Mouse (Mus musculus) myocyte (in vitro differentiated cells): ENCODE measurements around the gene Btrc.

ENCODE experiments used
- CEBPB ChIP-seq: IDR thresholded peaks from 2 replicates; pipeline ENCODE4 v1.6.1; 2011; ENCODE audit warnings: mild to moderate bottlenecking, moderate library complexity; ENCODE audit not compliant: poor library complexity, insufficient read depth, severe bottlenecking
- MAX ChIP-seq: IDR thresholded peaks from one replicate; pipeline ENCODE4 v1.6.1; 2011; ENCODE audit warnings: low read depth, mild to moderate bottlenecking, control low read depth
- MYOG ChIP-seq, 3 experiments: IDR thresholded peaks; one replicate each; pipeline ENCODE4 v1.6.1; 2011; ENCODE audit warnings: control low read depth in 2 of 3, low read depth in 2 of 3, mild to moderate bottlenecking in 2 of 3; ENCODE audit not compliant: insufficient read length in 2 of 3, control insufficient read depth in 1 of 3, insufficient read depth in 1 of 3
- POLR2A ChIP-seq: IDR thresholded peaks from one replicate; pipeline ENCODE4 v1.6.1; 2011; ENCODE audit warnings: low read depth, mild to moderate bottlenecking, control low read depth, moderate library complexity; ENCODE audit not compliant: insufficient read length
- SRF ChIP-seq: IDR thresholded peaks from one replicate; pipeline ENCODE4 v1.6.1; 2011; ENCODE audit warnings: low read depth; ENCODE audit not compliant: control insufficient read depth, insufficient read length
- TCF12 ChIP-seq: IDR thresholded peaks from one replicate; pipeline ENCODE4 v1.6.1; 2011; ENCODE audit warnings: mild to moderate bottlenecking, control low read depth; ENCODE audit not compliant: poor library complexity, insufficient read depth, severe bottlenecking
- USF1 ChIP-seq: IDR thresholded peaks from one replicate; pipeline ENCODE4 v1.6.1; 2011; ENCODE audit warnings: low read depth, mild to moderate bottlenecking, control low read depth, moderate library complexity

- TF ChIP-seq CEBPB (no peak), POLR2A (no peak), TCF12 (no peak), MAX (no peak), USF1 (no peak), MYOG (IDR thresholded peaks at IDR 0.05; ENCODE audit: control insufficient read depth in 1 of 3, insufficient read depth in 1 of 3, insufficient read length in 2 of 3, low read depth in 2 of 3) (no peak), SRF (no peak)
Observed at GRCm38 (mm10) chr19:45537505-45537904, 174.0 kb downstream of the Btrc start.
